Mouse (Mus musculus): ENCODE measurements around the gene Gm9639. TPM values are rescaled to one million over a fixed set of nuclear protein-coding genes. Genes with fewer than 3 reads are reported as not detected.
A peak's percentile ranks its signal among the peaks of the same experiment; 100 is the strongest.
"Not testable (repeated sequence)": the region's sequence is repeated elsewhere in the genome, so short reads cannot be mapped to it uniquely, and the experiment has no call there.

Gene Gm9639
- polyA plus RNA-seq, 1 experiment from 2014 or later = not detected

GRCm38 (mm10) chr10:77788621-77789020 lies 6.3 kb downstream of the Gm9639 start:
- Histone ChIP-seq H3K36me3 (replicated peaks) (no peaks in the 10 kb centered on the region), H3K4me3 (no peak overlapping the region)
- WGBS = 90% methylated on average over 2 of the region's 2 CpGs

GRCm38 (mm10) chr10:77787876-77788275 lies 7.0 kb downstream of the Gm9639 start, which contains the start of gene Gm7137:
Gene Gm7137, minus strand, starts transcription at chr10:77788200.
- H3K4me3 ChIP-seq; H3K27ac ChIP-seq; DNase-seq (ENCODE audit: extremely low spot score, low spot score); H3K27me3 ChIP-seq (ENCODE audit: poor library complexity, severe bottlenecking); H3K9me3 ChIP-seq; H3K4me1 ChIP-seq; H3K36me3 ChIP-seq (replicated peaks): not testable (repeated sequence)
- 71% methylated on average over 1 of the region's 1 CpGs for WGBS

More at GRCm38 (mm10) chr10:77788621-77789020, 6.3 kb downstream of the Gm9639 start:
- Histone ChIP-seq H3K9me3 (no peaks in the 10 kb centered on the region), H3K4me1 (peaks cover 6% of the 10 kb centered on the region; the same call in 1 of the 2 replicates), H3K27me3 (ENCODE audit: poor library complexity, severe bottlenecking) (no peaks in the 10 kb centered on the region), H3K27ac (no peak overlapping the region)
- DNase-seq (ENCODE audit: extremely low spot score, low spot score) = no peak

GRCm38 (mm10) chr10:77783396-77783795 lies 11.5 kb downstream of the Gm9639 start:
- not testable (repeated sequence) for H3K27ac ChIP-seq; H3K4me1 ChIP-seq; H3K4me3 ChIP-seq; H3K9me3 ChIP-seq; H3K27me3 ChIP-seq (ENCODE audit: poor library complexity, severe bottlenecking); DNase-seq (ENCODE audit: extremely low spot score, low spot score); H3K36me3 ChIP-seq (replicated peaks)
- WGBS = 89% methylated on average over 3 of the region's 3 CpGs

- H3K27ac ChIP-seq, H3K4me1 ChIP-seq: not testable (repeated sequence)
Observed at GRCm38 (mm10) chr10:77782442-77782841, 12.4 kb downstream of the Gm9639 start, which contains the start of gene Gm3250. Gene Gm3250, minus strand, starts transcription at chr10:77782542.

GRCm38 (mm10) chr10:77776844-77777243 lies 18.0 kb downstream of the Gm9639 start, which contains the start of gene Gm7138:
Gene Gm7138, minus strand, starts transcription at chr10:77776944.
- 71% methylated on average over 1 of the region's 1 CpGs for WGBS
- not testable (repeated sequence) for H3K27me3 ChIP-seq (ENCODE audit: poor library complexity, severe bottlenecking); H3K27ac ChIP-seq; H3K4me3 ChIP-seq; H3K36me3 ChIP-seq (replicated peaks); DNase-seq (ENCODE audit: extremely low spot score, low spot score); H3K4me1 ChIP-seq; H3K9me3 ChIP-seq

More at GRCm38 (mm10) chr10:77782442-77782841, 12.4 kb downstream of the Gm9639 start, which contains the start of gene Gm3250:
- DNase-seq (ENCODE audit: extremely low spot score, low spot score); H3K4me3 ChIP-seq; H3K27me3 ChIP-seq (ENCODE audit: poor library complexity, severe bottlenecking); H3K36me3 ChIP-seq (replicated peaks); H3K9me3 ChIP-seq: not testable (repeated sequence)
- WGBS = 22% methylated on average over 1 of the region's 1 CpGs

GRCm38 (mm10) chr10:77772142-77772541 lies 22.7 kb downstream of the Gm9639 start:
- not testable (repeated sequence) for H3K27ac ChIP-seq; H3K9me3 ChIP-seq; H3K4me1 ChIP-seq; DNase-seq (ENCODE audit: extremely low spot score, low spot score); H3K36me3 ChIP-seq (replicated peaks); H3K27me3 ChIP-seq (ENCODE audit: poor library complexity, severe bottlenecking); H3K4me3 ChIP-seq
- 88% methylated on average over 3 of the region's 3 CpGs for WGBS

- H3K4me1 ChIP-seq; H3K36me3 ChIP-seq (replicated peaks); H3K4me3 ChIP-seq; H3K27ac ChIP-seq; H3K9me3 ChIP-seq; DNase-seq (ENCODE audit: extremely low spot score, low spot score); H3K27me3 ChIP-seq (ENCODE audit: poor library complexity, severe bottlenecking): not testable (repeated sequence)
- 82% methylated on average over 1 of the region's 1 CpGs for WGBS
Observed at GRCm38 (mm10) chr10:77771225-77771624, 23.7 kb downstream of the Gm9639 start, which contains the start of gene Gm3238. Gene Gm3238, minus strand, starts transcription at chr10:77771325.

GRCm38 (mm10) chr10:77769727-77770126 lies 25.1 kb downstream of the Gm9639 start:
- no peaks in the 10 kb centered on the region for H3K36me3 ChIP-seq (replicated peaks)
- 82% methylated on average over 1 of the region's 1 CpGs for WGBS
- no peaks in the 10 kb centered on the region for H3K27me3 ChIP-seq (ENCODE audit: poor library complexity, severe bottlenecking)
- no peak overlapping the region for H3K4me3 ChIP-seq
- no peak for DNase-seq (ENCODE audit: extremely low spot score, low spot score)
- no peak overlapping the region for H3K27ac ChIP-seq
- H3K4me1 ChIP-seq = no peaks in the 10 kb centered on the region
- no peaks in the 10 kb centered on the region for H3K9me3 ChIP-seq

- H3K36me3 ChIP-seq (replicated peaks); H3K4me3 ChIP-seq; DNase-seq (ENCODE audit: extremely low spot score, low spot score); H3K9me3 ChIP-seq; H3K27ac ChIP-seq; H3K4me1 ChIP-seq; H3K27me3 ChIP-seq (ENCODE audit: poor library complexity, severe bottlenecking): not testable (repeated sequence)
- WGBS = 43% methylated on average over 1 of the region's 1 CpGs
Observed at GRCm38 (mm10) chr10:77759582-77759981, 35.3 kb downstream of the Gm9639 start, which contains the start of gene Gm3233. Gene Gm3233, minus strand, starts transcription at chr10:77759682.

- Histone ChIP-seq H3K4me3 (no peak overlapping the region), H3K9me3 (no peaks in the 10 kb centered on the region), H3K36me3 (replicated peaks) (no peaks in the 10 kb centered on the region), H3K27me3 (ENCODE audit: poor library complexity, severe bottlenecking) (no peaks in the 10 kb centered on the region), H3K27ac (no peak overlapping the region), H3K4me1 (peaks cover 9% of the 10 kb centered on the region)
- no peak for DNase-seq (ENCODE audit: extremely low spot score, low spot score)
Observed at GRCm38 (mm10) chr10:77753448-77753847, 41.4 kb downstream of the Gm9639 start.

- H3K27me3 ChIP-seq (ENCODE audit: poor library complexity, severe bottlenecking); H3K36me3 ChIP-seq (replicated peaks); H3K4me1 ChIP-seq; H3K4me3 ChIP-seq; H3K9me3 ChIP-seq; DNase-seq (ENCODE audit: extremely low spot score, low spot score); H3K27ac ChIP-seq: not testable (repeated sequence)
- 68% methylated on average over 3 of the region's 3 CpGs for WGBS
Observed at GRCm38 (mm10) chr10:77752312-77752711, 42.6 kb downstream of the Gm9639 start.

- not testable (repeated sequence) for DNase-seq (ENCODE audit: extremely low spot score, low spot score); H3K4me1 ChIP-seq; H3K36me3 ChIP-seq (replicated peaks); H3K27me3 ChIP-seq (ENCODE audit: poor library complexity, severe bottlenecking); H3K9me3 ChIP-seq; H3K4me3 ChIP-seq
- WGBS = 67% methylated on average over 1 of the region's 1 CpGs
- 0 out of 2 replicates have a peak within 1 kb of the TSS, but pooled peaks have one; percentile 20 for H3K27ac ChIP-seq
Observed at GRCm38 (mm10) chr10:77751254-77751653, 43.6 kb downstream of the Gm9639 start, which contains the start of gene Gm9736. Gene Gm9736, minus strand, starts transcription at chr10:77751354.

GRCm38 (mm10) chr10:77750686-77751085 lies 44.2 kb downstream of the Gm9639 start:
- not testable (repeated sequence) for DNase-seq (ENCODE audit: extremely low spot score, low spot score); H3K4me3 ChIP-seq; H3K4me1 ChIP-seq; H3K9me3 ChIP-seq; H3K36me3 ChIP-seq (replicated peaks); H3K27me3 ChIP-seq (ENCODE audit: poor library complexity, severe bottlenecking)
- 81% methylated on average over 1 of the region's 1 CpGs for WGBS
- H3K27ac ChIP-seq = 0 out of 2 replicates have a peak overlapping the region, but pooled peaks have one; percentile 20
